Mouse (Mus musculus) hematopoietic multipotent progenitor cell, adult 10-12 weeks (in vitro differentiated cells): ENCODE data around the gene Nol7. TPM values are rescaled to one million over a fixed set of nuclear protein-coding genes. Genes with fewer than 3 reads are reported as not detected.

Experiments
- polyA plus RNA-seq: library from polyadenylated mRNA; stranded (reverse); fragments of >175 nt; gene quantifications from 2 replicates; pipeline ENCODE4 v1.2.3, GENCODE M21; 2012; ENCODE audit warnings: low replicate concordance

The Nol7 gene
- 162 and 253 TPM in 2 replicates for polyA plus RNA-seq

DNA sequence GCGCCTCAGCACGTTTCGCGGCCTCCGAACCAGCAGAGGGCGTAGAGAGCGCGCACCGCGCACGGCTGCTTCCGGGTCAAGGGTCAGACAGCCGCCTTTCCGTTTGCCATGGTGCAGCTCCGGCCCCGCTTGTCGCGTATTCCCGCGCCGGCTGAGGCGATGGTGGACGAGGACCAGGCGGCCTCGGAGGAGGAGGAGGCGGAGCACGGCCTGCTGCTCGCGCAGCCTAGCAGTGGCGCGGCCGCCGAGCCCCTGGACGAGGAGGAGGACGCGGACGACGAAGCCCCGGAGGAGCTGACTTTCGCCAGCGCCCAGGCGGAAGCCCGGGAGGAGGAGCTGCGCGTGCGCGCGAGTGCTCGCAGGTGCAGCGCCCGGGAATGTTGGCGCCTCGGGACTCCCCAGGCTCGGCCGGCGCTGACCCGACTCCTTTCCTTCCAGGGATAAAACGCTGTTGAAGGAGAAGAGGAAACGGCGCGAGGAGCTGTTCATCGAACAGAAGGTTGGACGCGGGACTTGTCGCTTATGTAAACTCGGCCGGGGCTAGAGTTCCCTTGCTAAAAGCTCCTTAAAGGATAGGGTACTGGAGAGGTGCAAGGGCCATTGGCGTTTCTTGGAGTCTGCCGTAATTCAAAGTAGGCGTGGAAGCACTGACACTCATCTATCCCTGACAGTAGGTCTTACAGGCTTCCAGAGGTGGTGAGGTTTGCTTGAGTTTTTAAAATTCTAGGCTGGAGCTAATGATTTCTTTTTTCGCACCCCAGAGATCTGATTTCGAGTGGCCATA is at the start of gene Nol7:
TSS of gene Nol7 (plus strand) at position 94 of the 784 bp plus-strand sequence.

DNA sequence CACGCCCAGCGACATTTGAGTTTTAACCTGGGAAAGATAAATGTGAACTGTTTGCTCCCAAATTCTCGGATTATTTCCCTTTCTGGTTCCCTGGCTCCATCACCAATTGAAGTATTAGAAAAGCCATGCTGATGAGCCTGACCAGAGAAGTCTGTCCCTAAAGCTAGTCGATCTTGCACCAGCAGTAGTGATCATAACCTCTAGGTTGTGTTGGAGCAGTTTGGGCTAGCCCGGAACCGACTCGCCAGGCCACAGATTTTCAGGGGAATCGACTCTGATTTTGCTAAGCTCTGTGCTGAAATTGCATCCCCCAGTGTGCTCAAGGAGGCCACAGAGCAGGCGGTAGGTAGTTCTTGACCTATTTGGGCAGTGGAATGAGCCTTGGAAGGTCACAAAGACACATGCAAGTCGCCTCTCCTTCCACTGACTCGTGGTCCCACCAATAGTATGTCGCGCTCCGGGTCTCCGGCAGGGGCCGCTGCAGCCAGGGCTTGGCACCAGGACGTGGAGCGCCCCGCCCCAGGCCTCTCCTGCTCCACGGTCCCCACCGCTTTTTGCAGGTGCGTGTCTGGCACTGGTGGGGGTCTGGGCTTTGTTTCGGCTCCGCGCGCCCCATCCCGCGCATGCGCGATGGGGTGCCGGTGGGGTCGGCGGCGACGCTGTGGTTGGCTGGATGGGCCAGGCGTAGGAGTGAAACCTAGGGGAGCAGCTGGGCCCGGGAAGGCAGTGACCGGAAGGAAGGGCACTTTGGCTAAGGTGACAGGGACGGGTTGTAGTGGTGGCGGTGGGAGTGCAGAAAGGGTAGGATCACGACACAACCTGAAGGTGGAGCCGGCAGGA is 33.0 kb upstream of the Nol7 start, which contains the start of gene Sirt5:
TSS of gene Sirt5 (plus strand) at position 512 of the 840 bp plus-strand sequence.

Other genes with a start within 250 kb of the Nol7 start
- gene Tbc1d7, start 226.9 kb upstream of the Nol7 start, polyA plus RNA-seq, result 2.3 and 3.3 TPM in 2 replicates
- gene Gfod1, start 94.2 kb upstream of the Nol7 start, polyA plus RNA-seq, result 2.7 and 5.9 TPM in 2 replicates
- 7.8 and 12.3 TPM in 2 replicates for gene Sirt5, start 32.9 kb upstream of the Nol7 start, polyA plus RNA-seq
- gene Ranbp9, start 82.9 kb downstream of the Nol7 start, polyA plus RNA-seq, result 57.4 and 135 TPM in 2 replicates
- 7.2 and 18.9 TPM in 2 replicates for gene Mcur1, start 161.8 kb downstream of the Nol7 start, polyA plus RNA-seq
- not detected in 2 replicates for gene Rnf182, start 217.3 kb downstream of the Nol7 start, polyA plus RNA-seq